Mouse (Mus musculus) CD4-positive, CD25-positive, alpha-beta regulatory T cell, adult 2 months (primary cell): ENCODE measurements around the gene Klhl29.
A peak's percentile ranks its signal among the peaks of the same experiment; 100 is the strongest.

Experiments
- DNase-seq: peaks from one replicate; pipeline ENCODE4 v3.0.0-alpha.2; 2012; ENCODE audit warnings: low read depth, low spot score

Gene Klhl29

DNA sequence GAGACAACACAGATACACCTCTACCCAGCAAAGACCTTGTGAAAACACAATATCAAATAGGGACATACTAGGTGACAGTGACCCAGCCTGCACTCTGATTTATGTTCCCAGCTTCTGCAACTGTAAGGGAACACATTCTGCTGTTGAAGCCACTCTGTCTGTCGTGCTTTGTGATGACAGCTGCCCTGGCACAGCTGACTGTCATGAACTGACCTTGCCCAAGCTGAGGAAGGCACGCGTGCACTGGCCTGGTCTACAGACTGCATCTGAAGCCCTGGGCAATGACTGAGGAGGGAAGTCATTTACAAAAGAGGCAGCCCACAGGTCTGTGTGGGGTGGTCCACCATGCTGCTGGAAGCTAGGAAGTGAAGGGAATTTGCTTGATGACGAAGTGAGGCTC lies 246.3 kb downstream of the Klhl29 start:
- no peak for DNase-seq

DNA sequence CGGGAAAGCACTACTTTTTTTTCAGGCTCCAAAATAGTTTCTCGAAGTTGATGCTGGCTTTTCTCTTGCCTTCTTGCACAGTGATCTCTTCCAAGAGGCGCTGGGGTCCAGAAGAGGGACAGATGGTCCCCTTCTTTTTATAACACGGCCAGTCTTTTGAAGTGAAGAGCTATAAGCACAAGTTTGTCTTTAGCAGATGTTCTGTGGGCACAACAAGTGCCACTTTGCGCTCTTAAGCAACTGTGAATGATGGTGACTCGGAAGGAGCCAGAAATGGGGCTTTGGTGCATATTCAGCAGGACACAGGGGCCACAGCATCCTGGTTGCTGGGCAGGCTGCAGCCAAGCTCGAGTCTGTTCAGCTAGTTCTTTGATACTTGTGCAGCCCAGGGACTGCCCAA lies 249.6 kb downstream of the Klhl29 start:
- no peak for DNase-seq

DNA sequence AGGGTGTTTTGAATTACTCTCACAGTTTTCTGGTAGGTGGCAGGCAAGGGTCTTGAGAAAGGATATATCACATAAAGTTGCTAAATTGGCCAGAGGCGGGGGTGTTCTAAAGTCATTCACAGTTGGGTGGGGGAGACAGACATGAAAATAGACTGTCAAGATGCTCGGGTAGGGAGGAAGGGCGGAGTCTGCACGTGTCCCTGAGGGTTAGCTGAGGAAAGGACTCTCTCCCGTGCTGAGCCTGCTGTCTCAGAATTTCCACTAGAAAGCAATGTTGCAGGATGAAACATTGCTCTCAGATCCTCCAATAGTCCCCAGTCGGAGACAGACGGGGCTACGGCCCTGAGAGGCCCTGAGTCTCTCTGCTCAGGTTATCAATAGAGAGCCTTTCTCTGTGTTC lies 252.5 kb downstream of the Klhl29 start:
- DNase-seq = no peak

DNA sequence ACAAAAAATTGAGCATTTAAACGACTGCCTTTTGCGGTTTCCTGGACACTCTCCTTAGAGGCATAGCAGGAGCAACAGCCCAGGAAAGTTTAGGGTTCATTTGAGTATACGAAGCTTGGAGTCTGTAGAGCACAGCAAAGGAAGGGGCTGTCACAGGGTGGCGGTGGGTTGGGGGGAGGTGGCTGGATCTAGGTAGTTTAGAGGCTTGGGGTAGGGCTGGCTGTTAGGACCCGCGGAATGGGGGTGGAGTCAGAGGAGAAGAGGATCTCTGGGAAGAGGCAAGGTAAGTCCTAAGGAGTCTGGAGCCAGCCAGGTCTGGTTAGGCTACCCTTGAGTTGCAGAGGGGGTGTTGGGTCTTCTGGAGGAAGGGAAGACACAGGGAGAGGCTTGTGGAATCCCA lies 255.2 kb downstream of the Klhl29 start:
- DNase-seq = no peak

DNA sequence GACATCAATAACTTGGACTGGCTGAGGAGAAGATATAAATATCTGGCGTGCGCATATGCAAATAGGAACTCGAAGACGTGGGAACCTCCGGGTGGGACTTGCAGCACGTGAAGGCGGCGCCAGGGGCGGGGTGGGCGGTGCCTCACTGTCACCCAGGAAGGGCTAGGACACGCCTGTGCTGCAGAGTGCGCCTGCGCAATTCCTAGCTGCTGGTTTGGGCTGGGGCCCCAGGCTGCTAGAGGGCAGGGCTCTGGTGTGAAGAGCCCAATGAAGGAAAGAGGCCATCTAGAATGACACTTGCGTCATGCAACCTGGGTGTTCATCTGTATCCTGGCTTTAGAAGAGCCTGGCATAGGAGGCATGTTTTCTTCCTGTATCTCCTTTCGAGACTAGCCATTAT lies 255.8 kb downstream of the Klhl29 start:
- peak; percentile 75 for DNase-seq

DNA sequence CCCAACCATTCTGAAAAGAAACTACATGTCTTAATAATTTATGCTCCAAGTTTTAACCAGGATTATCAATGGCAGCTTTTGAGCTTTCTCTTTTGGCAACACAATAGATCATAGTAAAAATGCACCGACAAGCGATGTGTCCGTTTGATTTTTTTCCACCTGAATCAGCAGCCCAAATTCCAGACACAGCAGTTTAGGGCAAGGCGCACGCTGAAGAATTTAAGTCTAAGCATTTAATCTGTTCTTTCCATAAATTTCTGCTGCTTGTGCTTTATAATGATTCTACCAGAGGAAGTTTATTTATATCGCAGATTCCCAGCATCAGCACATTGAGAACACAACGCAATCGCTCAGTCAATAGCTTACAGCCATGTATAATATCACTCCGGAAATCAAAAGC lies 256.2 kb downstream of the Klhl29 start:
- DNase-seq = no peak

DNA sequence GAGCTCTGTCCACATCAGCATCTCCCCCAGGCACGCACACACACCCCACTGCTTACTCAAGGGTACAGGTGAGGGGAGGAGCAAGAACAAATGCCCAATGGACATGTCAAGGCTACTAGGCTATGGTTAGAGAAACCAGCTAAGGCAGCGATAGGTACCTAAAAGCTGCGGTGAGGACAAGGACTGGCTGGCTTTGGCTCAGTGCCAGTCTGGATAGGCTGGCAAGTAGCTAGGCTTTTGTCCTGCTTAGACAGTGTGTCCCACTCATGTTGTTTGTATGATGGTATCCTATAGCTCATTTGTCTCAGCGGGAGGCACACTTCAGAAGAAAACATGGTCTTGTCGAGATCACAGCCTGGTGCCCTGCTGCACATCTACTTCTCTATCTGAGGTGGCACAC lies 258.9 kb downstream of the Klhl29 start:
- no peak for DNase-seq

DNA sequence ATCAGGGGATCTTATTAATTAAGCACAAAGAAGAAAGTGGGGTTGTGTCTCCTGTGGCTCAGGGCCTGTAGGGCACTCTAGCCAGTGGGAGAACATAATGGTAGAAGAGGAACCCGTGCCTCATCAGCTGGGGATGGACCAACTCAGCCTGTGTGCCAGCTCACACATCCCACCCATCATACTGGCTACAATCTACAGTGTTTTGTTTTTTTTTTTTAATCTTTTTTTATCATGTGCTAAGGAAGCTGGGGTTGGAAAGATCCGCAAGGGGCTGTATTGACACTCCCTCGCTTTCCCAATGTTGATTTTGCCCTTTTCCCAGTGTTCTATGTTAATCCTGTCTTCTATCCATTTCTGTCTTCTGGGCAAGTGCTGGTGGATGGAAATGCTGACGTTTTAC lies 260.9 kb downstream of the Klhl29 start:
- DNase-seq = no peak

DNA sequence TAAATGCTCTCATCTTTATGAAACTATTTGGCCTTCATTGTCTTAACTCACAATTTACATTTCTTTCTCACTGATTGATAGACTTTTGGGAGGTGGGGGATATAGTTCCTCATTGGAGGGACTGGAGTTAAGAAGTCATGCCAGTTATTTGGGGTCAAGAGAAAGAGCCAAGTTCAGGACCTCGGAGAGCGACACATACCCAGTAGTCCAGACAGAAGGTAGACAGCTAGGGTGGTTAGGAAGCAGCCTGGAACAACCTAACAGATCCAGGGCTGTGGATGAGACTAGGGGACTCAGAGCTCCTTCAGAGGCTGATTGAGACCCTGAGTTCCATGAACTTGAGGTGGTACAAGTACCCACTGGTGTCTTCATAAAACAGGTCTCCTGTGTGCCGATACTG lies 264.1 kb downstream of the Klhl29 start:
- DNase-seq = no peak

DNA sequence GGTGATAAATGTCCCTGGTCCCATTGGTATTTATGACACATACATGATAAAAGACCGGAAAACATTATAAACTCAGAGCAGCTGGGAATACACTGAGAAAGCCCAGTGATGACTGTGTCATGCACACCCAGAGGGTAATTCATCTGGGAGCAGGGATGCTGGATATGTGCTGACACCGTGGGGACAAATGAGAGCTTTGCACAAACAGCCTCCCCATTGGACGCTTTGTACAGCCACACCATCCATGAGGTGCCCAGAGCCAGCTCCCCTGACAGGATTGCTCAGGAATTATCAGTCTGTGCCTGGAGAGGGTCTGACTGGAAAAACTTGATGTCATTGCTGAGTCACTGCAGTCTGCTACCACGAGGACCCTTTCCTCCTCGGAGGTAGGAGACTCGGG lies 266.9 kb downstream of the Klhl29 start:
- DNase-seq = no peak

DNA sequence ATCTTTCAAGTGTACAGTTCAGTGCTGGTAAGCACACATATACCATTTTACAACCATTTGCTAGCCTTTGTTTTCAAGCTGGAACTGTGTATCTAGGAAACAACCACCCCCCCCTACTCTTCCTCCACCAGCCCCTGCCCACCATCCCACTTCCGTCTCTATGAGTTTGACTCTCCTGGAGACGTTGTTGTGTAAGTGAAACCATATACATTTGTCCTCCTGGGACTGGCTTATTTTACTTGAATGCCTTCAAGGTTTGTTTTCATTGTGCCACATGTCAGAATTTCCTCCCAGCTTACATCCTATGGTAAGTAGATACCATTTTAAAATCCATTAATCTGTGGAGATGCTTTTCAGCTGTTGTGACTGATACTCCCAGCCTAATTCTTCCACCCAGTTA lies 267.7 kb downstream of the Klhl29 start:
- no peak for DNase-seq

DNA sequence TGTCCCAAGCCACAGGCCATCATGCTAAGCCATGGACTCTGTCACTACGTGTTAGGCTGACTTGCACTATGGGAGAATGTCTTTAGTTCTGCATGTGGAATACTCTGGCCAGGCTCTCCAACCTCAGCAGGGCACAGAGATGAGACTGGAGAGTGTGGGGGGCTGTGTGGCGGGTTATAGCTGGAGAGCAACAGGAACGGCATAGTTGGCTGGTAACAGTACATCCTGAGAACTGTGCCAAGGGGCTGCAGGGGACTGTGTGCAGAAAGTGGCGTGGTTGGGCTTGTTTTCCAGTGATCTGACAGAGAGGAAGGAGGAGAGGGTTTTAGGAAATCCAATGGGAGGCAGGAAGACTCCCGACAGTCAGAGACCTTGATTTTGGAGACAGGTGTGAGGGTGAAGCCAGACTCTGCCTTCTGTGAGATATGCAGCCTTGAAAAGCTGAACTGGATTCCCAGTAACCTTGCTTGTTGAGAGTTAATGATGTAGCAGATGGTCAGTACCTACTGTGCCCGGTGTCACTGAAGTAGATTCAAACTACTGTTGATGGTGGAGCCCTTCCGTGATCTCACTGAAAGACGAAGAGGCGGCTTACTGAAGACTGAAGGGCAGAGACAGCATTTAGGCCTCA lies 270.9 kb downstream of the Klhl29 start:
- DNase-seq = no peak

DNA sequence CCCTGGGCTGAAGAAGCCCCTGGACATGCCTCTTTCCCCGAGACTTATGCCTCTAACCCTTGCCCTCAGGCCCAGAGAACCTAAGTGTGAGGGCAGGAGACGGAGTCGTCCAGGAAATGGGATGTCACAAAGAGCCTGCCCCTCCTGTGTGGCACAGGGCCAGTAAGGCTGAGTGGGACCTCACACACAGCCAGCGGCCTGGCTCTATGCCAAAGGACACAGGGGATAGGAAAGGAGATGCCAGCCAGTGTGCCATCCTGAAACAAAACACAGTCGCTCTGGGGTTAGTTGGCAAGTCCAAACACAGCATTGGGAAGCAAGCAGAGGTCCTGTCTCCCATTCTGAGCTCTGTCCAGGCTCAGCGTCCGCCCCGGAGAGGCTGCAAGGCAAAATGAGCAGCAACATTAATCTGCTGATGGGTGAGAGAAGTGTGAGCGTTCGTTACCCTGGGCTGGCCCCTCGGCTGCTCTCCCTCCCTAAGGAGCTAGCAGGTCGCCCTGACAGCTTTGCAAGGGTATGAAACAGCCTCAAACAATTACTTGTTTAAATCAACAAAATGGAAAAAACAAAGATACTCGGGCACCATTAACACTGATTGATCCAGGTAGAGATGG lies 274.0 kb downstream of the Klhl29 start:
- DNase-seq = no peak

DNA sequence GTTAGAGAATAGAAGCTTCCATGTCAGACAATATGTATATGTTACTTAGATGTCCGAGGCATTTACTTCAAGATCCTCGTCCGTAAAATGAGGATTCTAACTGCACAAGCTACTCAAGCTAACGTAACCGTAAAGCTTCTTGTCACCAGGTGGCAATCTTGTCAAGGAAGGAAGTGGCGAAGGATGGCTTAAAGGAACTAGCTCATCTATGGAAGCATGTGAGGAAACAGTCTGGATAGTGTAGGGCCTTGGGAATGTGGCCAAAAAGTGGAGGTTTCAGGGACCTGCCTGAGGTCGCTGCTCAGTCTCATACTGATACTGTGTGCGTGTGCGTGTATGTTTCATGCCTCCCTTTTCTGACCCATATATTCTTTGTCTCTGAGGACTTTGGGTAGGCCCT lies 275.9 kb downstream of the Klhl29 start:
- DNase-seq = no peak

DNA sequence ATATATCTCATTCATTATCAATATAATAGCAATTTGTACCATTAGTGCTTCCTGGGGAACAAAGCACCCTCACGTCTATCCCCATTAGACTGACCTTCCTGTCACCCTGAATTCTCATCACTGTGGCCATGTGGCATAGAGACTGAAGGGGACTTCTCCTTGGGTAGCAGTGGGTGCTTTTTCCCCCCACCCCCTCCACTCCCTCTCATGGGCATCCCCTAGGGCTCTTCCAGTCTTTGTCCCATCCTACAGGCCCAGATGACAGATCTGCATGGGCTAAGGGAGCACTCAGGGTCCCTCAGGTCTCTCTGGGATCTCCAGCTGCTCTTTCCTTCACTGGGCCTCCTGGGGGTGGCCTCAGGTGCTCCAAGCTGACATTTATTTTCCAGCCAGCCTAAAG lies 286.8 kb downstream of the Klhl29 start:
- DNase-seq = no peak

DNA sequence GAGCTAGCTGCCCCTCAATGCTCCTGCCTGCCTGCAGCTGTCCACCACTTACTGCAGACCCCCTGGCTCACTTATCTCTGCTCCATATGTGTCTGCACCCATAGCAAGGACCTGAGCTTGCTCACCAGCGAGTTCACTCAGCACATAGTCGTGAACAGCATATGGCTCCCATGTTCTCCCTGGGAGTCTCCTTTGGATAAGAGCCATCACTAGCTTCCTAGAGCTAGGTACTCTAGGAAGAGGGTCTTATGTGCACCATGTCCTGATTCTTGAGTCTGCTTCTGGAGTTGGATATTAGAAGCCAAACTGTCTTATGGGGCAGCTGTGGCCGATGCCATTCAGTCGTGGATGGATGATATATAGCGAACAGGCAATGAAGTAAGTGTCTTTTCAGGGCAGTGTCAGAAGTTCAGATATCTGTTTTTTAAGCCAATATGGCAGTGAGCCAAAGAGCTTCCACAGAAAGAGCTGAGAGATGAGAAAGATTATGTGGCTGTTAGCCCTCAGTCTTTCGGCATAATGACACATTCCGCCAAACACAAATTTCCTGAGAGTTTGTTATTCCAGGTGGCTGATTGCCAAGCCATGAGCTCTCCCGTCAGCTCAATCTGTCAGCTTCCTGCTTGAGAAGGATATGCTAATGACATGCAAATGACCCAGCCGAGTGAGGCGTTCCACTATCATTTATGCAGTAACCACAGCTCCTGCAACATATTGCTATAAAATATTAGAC lies 287.5 kb downstream of the Klhl29 start:
- no peak for DNase-seq

DNA sequence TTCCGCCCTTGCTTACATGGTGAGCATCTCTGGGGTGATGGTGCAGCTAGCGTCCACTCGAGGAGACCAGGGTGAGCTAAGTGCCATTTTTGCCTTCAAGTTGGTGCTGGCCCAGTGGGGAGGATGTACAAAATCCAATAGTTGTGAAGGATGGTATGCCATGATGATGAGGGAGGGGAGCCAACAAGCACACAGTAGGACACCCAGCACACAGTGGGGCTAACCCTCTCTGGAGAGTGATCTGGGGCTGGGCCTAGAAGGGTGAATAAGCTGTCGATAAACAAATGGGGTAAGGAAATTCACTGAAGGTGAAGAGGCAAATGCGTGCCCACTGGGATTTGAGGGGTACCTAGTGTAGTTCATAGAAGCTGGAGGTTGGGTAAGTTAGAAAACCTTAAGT lies 290.8 kb downstream of the Klhl29 start:
- no peak for DNase-seq

DNA sequence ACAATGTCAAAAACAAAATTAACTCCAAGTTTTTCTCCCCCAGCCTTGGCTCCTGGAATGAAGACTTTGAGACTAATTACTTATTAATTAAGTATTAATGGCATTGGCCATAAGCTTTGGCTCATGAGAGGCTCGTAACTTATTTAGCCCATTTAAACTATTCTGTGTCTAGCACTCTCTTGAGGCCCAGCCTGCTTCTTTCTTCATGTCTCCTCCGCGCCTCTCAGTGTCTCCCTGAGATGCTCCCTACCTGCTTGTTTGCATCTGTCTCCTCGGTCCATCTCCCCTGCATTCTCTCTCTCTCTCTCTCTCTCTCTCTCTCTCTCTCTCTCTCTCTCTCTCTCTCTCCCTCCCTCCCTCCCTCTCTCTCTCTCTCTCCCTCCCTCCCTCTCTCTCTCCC lies 294.0 kb downstream of the Klhl29 start:
- no peak for DNase-seq

DNA sequence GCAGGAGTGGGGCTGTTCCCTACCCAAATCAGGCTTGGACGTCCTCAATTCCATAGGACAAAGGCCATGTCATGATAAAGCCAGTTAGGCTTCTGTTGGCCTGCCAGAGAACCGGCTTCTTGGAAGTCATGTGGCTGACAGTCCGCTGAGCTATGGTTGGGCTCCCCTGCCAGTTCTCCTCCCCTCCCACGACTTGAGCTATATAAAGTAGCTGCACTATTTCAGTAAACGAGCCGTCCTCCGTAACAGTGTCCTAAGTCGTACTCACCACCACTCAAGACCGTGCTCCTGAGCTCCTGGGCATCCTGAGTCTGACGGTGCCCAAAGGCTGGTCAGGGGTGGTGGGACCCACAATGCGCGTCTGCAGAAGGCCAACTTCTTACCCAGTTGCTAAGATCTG lies 302.3 kb downstream of the Klhl29 start:
- DNase-seq = no peak

DNA sequence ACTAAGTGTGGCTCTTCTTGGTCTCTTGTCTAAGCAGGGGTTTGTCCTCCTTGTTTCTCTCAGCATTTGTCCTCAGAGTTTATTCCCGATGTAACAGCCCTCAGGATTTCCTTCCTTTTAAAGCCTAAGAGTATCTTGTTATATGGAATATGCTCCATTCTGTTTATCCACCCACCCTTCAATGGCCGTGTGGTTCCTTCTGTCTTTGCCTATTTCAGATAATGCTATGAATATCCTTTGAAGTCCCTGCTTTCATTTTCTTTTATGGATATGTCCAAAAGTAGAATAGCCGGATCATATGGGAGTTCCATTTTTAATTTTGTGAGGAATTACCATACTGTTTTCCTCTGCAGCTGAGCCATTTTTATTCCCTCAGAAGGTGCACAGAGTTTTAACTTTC lies 305.4 kb downstream of the Klhl29 start:
- DNase-seq = no peak

DNA sequence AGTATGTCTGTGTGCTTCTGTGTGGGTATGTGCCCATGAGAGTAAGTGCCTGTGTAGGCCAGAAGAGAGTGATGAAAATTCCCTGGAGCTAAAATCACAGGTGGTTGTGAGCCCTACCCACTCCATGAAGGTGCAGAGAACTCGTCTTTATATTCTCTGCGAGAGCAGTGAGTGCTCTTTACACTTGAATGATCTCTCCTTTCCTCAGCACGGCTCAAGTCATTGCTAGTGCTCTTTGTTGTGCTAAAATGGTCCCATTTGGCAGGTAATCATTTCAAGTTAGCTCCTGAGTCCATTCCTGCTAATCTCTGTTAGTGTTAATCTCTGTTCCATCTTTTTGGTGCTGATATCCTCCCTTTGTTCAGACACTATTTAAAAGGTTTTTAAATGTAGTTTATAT lies 307.9 kb downstream of the Klhl29 start:
- DNase-seq = no peak

DNA sequence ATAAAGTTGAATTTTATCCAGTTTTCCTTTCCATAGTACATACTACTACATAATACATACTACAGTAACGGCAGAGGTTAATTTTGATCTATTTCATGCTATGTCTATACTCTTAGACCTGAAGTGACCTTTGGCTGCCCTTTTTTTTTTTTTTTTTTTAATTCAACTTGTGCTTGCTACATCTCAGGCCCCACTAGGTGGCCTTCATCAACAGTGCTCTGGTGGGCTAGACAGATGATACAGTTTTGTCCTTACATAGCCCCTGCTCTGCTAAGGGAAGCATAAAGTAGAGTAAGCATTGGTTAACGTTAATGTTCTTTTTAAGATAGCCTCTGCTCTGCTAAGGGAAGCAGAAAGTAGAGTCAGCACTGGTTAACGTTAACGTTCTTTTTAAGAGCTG lies 327.4 kb downstream of the Klhl29 start:
- no peak for DNase-seq

DNA sequence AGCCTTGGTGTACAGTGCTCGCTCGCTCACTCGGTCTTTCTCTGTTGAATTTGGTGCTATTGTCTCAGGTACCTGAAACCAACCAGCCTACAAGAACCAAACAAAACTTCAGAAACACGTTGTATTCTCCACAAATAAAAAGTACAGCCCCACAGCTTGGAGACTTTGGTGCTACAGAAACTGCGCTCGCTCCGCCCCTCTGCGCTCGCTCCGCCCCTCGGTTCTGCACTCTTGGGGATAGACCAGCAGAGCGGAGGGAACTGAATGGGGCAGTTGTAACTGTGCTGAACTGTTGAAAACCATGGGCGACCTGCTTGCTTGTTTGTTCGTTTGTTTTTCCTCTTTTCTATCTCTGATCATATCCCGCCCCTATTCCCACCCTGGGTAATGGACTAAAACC lies 331.3 kb downstream of the Klhl29 start:
- no peak for DNase-seq
